Mouse (Mus musculus): ENCODE data around the gene Pbp2. TPM values are rescaled to one million over a fixed set of nuclear protein-coding genes. Genes with fewer than 3 reads are reported as not detected.

The Pbp2 gene
- polyA plus RNA-seq, 1 experiment from 2014 or later = 0.26 TPM

DNA sequence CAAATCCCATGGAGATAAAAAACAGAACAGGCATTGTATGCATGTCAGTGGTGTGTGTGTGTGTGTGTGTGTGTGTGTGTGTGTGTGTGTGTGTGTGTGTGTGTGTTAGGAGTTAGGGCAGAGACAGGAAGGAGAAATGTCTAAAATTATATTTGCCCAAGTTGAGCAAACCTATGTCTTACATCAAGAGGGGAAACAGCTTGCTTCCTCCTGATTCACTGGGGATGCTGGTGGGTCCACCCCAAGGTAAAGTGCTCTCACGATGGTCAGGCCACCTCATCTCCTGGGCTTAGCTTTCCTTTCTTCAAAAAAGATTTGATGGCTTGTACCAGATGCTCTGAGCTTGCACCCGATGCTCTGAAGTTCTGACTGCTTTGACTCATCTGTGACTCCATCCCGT lies 13.9 kb upstream of the Pbp2 start:
- H3K36me3 ChIP-seq = no peaks in the 10 kb centered on the region
- no peak for ATAC-seq (ENCODE audit: low FRiP score)
- H3K27me3 ChIP-seq = no peaks in the 10 kb centered on the region
- H3K9ac ChIP-seq = no peak overlapping the region
- H3K27ac ChIP-seq = no peak overlapping the region
- no peak overlapping the region for H3K4me2 ChIP-seq
- H3K4me1 ChIP-seq (replicated peaks) = peaks cover 11% of the 10 kb centered on the region
- H3K4me3 ChIP-seq = no peak overlapping the region
- H3K9me3 ChIP-seq = no peaks in the 10 kb centered on the region
- WGBS = 83% methylated on average over 3 of the region's 3 CpGs

DNA sequence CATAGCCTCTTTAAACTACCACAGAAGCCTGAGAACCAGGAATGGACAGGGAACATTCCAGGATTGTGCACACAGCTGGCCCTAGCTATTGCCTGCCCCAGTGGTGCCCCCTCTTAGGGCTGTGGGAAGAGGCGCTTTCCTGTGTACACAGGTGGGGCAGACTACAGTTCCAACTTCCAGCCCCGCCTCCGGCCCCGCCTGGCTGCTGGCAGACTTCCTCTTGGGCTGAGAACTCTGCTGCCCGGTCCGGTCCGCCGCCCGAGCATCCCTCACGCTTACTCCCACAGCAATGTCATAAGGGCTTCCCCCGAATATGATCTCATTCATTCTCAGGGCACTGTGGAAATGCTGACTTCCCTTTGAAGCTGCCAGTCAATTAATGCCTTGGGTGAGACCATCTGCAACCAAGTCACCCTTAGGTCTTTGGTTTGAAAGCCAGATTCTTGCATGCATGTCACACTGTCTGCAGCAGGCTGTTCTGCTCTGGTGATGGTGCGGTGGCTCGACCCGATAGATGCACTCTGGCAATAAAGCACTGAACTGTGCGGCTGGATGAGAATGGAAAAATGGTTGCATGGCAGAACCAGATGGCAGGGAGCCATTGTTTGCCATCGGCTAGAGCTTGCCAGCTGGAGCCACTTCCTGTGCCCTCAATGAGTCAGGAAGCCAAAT lies 13.2 kb upstream of the Pbp2 start:
- peak; percentile 57; the same call in 1 of the 2 replicates for ATAC-seq (ENCODE audit: low FRiP score)
- H3K9ac ChIP-seq = no peak overlapping the region
- no peaks in the 10 kb centered on the region for H3K36me3 ChIP-seq
- H3K9me3 ChIP-seq = no peaks in the 10 kb centered on the region
- no peaks in the 10 kb centered on the region for H3K27me3 ChIP-seq
- H3K4me1 ChIP-seq (replicated peaks) = peaks cover 11% of the 10 kb centered on the region
- no peak overlapping the region for H3K4me2 ChIP-seq
- WGBS = 32% methylated on average over 16 of the region's 16 CpGs
- H3K27ac ChIP-seq = 0 out of 2 replicates have a peak overlapping the region, but pooled peaks have one; percentile 18
- H3K4me3 ChIP-seq = no peak overlapping the region

DNA sequence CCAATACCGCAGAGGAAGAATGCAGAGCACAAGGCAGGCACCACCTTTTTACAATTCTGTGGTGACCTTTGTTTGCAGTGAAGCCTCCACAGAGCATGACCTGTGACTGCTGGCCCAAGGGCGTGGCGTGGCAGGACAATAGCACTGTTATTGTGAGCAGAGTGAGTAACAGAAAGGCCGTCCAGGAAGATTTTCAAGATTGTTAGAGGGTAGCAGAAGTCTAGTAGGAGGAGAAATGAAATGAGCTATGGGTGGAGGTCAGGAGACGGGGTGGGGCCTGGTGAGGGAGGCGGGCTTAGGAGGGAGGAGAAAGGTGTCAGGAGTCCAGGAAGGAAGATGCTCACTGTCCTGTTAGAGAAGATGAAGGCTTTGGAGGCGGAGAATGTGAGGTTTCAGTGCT lies 12.5 kb upstream of the Pbp2 start:
- H3K9me3 ChIP-seq = no peaks in the 10 kb centered on the region
- no peak overlapping the region for H3K9ac ChIP-seq
- ATAC-seq (ENCODE audit: low FRiP score) = no peak
- no peak overlapping the region for H3K4me2 ChIP-seq
- no peaks in the 10 kb centered on the region for H3K36me3 ChIP-seq
- WGBS = 58% methylated on average over 7 of the region's 7 CpGs
- H3K27ac ChIP-seq = no peak overlapping the region
- H3K27me3 ChIP-seq = no peaks in the 10 kb centered on the region
- H3K4me1 ChIP-seq (replicated peaks) = peaks cover 11% of the 10 kb centered on the region
- no peak overlapping the region for H3K4me3 ChIP-seq

DNA sequence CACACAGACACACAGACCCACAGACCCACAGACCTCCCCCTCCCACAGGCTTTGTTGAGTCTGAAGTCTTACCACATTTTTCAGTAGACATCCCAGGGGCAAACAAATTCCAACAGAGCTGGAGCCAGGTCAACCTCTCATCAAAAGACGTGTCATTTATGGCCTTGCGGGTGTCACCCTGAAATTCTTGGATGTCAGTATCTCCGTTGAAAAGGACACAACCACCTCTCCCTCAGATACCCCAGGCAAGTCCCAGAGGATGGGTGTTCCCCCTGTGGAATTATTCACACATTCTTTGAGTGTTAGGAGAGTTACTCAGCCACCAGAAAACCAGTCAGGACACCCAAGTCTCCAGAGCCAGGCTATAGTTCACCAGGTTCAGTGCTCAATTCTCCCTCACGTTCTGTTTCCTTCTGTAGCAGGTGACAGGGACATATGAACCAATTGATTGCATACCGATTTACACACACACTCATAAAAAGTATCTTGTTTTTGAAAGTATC lies 9.3 kb upstream of the Pbp2 start:
- H3K27ac ChIP-seq = no peak overlapping the region
- H3K36me3 ChIP-seq = no peaks in the 10 kb centered on the region
- no peaks in the 10 kb centered on the region for H3K27me3 ChIP-seq
- no peak for ATAC-seq (ENCODE audit: low FRiP score)
- H3K9me3 ChIP-seq = no peaks in the 10 kb centered on the region
- H3K4me2 ChIP-seq = no peak overlapping the region
- no peak overlapping the region for H3K4me3 ChIP-seq
- H3K9ac ChIP-seq = no peak overlapping the region
- 81% methylated on average over 5 of the region's 5 CpGs for WGBS
- peaks cover 11% of the 10 kb centered on the region for H3K4me1 ChIP-seq (replicated peaks)

DNA sequence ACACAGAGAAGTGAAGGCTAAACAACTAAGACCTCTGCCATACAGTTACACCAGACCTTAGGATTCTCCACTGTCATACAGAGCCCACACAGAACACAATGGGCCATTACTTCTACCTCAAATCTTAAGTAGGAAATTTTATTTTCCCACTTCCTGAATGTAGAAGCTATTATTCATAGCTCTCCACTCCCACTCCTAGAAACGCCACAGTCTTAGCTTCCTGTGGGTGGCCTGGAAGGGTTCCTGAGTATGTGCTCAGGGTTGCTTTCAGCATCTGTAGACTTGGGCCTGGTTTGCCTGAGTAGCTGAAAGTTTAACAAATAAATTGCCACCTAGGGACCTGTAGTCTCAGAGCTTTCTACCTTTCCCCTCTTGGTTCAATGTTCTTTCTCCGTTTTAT lies 5.9 kb upstream of the Pbp2 start:
- no peaks in the 10 kb centered on the region for H3K4me1 ChIP-seq (replicated peaks)
- no peak for ATAC-seq (ENCODE audit: low FRiP score)
- H3K4me2 ChIP-seq = no peak overlapping the region
- no peaks in the 10 kb centered on the region for H3K27me3 ChIP-seq
- no peak overlapping the region for H3K27ac ChIP-seq
- no peaks in the 10 kb centered on the region for H3K9me3 ChIP-seq
- H3K4me3 ChIP-seq = no peak overlapping the region
- WGBS = 79% methylated on average over 2 of the region's 2 CpGs
- H3K36me3 ChIP-seq = no peaks in the 10 kb centered on the region
- H3K9ac ChIP-seq = no peak overlapping the region

DNA sequence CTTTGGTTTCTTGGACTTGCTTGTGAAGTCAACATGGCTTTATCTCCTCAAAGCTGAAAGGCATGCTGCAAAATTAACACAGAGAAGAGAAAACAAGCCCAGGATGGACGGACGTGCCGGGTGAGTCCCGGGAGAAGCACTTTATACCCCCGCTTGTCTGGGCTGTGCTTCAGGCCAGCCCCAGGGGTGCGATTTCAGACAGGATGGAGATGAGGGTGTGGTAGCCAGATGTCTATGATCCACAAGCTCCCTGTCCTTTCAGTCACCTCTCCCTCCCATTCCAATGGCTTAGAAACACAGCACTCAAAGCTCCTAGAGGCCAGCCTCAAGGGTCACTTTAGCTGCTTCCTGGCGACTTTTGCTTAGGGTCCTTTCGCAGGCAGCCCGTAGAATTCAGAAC lies 3.8 kb upstream of the Pbp2 start:
- WGBS = 78% methylated on average over 9 of the region's 9 CpGs
- Histone ChIP-seq H3K9ac (no peak overlapping the region), H3K27me3 (no peaks in the 10 kb centered on the region), H3K4me3 (no peak overlapping the region), H3K36me3 (no peaks in the 10 kb centered on the region), H3K9me3 (no peaks in the 10 kb centered on the region), H3K4me1 (replicated peaks) (no peaks in the 10 kb centered on the region), H3K27ac (no peak overlapping the region), H3K4me2 (no peak overlapping the region)
- ATAC-seq (ENCODE audit: low FRiP score) = no peak

DNA sequence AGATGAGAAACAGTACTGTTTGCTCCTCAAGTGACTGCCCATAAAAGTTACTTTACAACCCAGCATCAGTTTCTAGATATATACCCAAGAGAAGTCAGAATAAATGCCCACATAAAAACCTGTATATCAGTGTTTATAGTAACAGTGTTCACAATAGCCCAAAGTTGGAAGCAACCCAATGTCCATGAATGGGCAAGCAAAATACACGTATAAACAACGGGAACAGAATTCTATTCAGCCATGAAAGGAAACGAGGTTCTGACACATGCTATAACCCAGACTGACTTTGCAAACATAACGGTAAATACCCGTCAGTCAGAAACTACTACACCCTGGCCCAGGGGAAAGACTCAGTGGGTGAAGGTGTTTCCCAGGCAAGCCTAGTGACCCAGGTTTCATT lies 1.8 kb upstream of the Pbp2 start:
- no peak overlapping the region for H3K4me2 ChIP-seq

DNA sequence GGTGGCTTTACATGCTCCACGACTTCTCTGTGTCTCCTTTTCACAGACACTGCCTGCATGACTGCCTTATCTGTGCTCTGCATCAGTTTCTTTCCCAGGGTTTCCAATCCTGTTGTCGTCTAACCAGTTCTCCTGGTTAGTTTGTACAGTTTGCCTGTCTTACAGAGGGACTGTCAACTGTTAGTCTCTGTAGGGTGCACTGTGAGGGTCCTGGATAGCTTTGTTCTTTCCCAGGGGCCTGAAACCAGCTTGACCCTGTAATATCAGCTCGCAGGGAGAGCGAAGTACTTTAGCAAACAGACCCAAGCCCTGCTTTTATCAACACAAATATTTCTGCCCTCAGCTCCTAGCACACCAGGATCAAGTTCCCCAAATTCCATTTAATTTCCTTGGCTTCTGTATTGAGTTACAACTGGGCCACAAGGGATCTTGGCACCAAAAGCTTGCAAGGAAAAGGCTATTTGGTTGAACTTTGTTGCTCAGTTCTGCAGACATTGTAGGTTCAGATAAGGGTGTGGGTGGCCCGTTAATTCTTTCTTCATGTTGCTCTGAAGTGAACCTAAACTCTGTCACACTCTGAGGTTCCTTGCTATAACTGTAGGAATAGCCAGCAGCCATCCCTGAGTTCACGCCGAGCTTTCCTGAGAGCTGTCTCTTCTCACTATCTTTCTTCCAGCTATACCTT lies 5.5 kb downstream of the Pbp2 start:
- Histone ChIP-seq H3K9ac (no peak overlapping the region), H3K9me3 (0 out of 2 replicates have a peak, but pooled peaks cover 5% of the 10 kb centered on the region), H3K27me3 (no peaks in the 10 kb centered on the region), H3K4me1 (replicated peaks) (no peaks in the 10 kb centered on the region), H3K36me3 (no peaks in the 10 kb centered on the region), H3K4me3 (no peak overlapping the region), H3K27ac (no peak overlapping the region), H3K4me2 (no peak overlapping the region)
- no peak for ATAC-seq (ENCODE audit: low FRiP score)
- WGBS = 71% methylated on average over 7 of the region's 7 CpGs

More for the DNA sequence above, 1.8 kb upstream of the Pbp2 start:
- H3K9ac ChIP-seq = no peak overlapping the region
- WGBS = 83% methylated on average over 5 of the region's 5 CpGs
- H3K9me3 ChIP-seq = 0 out of 2 replicates have a peak, but pooled peaks cover 5% of the 10 kb centered on the region
- no peak for ATAC-seq (ENCODE audit: low FRiP score)
- no peak overlapping the region for H3K27ac ChIP-seq
- no peak overlapping the region for H3K4me3 ChIP-seq
- no peaks in the 10 kb centered on the region for H3K4me1 ChIP-seq (replicated peaks)
- H3K36me3 ChIP-seq = no peaks in the 10 kb centered on the region
- H3K27me3 ChIP-seq = no peaks in the 10 kb centered on the region

DNA sequence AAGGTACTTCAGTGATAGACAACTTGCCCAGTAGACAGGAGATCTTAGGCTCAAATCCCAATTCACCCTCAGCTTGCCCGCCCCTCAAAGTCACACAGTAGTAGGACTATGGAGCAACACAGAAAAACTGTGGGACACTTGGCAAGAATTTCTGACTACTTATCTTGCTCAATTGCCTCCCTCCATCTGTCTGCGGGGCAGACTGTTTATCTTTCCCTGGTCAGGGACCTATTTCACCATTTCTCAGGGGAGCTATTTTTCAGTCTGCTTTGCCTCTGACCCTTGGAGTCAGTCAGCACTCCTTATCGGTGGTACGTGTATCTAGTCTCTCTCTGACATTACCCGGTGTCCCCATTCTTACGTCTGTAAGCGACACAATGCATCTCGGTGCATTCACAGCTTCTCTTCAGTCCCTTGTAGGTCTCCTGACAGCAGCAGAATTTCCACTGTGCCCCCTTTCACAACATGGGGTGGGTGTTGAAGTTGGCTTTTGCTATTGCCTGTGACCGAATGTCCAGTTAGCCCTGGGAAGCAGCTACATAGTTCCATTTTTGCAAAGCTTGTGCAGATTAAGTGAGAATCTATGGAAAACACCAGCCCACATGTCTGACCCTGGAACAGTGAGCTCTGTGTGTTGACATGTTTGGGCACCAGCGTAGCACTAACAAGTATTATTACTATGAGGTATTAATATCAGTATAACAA lies 7.6 kb downstream of the Pbp2 start:
- Histone ChIP-seq H3K4me2 (no peak overlapping the region), H3K4me1 (replicated peaks) (no peaks in the 10 kb centered on the region), H3K36me3 (no peaks in the 10 kb centered on the region), H3K9ac (no peak overlapping the region), H3K27me3 (no peaks in the 10 kb centered on the region), H3K27ac (no peak overlapping the region), H3K9me3 (no peaks in the 10 kb centered on the region), H3K4me3 (no peak overlapping the region)
- whole genome bisulfite sequencing = 85% methylated on average over 10 of the region's 10 CpGs
- ATAC-seq (ENCODE audit: low FRiP score) = no peak

DNA sequence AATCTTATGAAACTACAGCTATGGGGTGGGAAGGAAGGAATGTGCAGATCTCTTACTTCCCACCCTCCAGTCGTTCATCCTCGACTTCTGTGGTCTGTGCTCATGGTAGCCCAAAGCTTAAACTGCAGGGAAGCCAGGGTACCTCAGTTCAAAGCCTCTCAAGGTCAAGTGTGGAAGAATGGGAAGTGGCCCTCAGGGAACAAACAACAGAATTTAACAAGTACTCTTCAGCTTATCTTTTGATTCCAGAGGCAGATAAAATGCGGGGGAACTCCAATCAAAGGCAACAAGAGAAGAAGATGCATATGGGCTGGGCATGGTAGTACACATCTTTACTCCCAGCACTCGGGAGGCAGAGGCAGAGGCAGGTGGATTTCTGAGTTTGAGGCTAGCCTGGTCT lies 9.7 kb downstream of the Pbp2 start:
- no peaks in the 10 kb centered on the region for H3K27me3 ChIP-seq
- ATAC-seq (ENCODE audit: low FRiP score) = no peak
- 85% methylated on average over 4 of the region's 4 CpGs for WGBS
- H3K4me1 ChIP-seq (replicated peaks) = peaks cover 1% of the 10 kb centered on the region; the same call in 1 of the 2 replicates
- H3K9ac ChIP-seq = no peak overlapping the region
- H3K4me3 ChIP-seq = no peak overlapping the region
- no peak overlapping the region for H3K27ac ChIP-seq
- no peaks in the 10 kb centered on the region for H3K9me3 ChIP-seq
- no peak overlapping the region for H3K4me2 ChIP-seq
- no peaks in the 10 kb centered on the region for H3K36me3 ChIP-seq

DNA sequence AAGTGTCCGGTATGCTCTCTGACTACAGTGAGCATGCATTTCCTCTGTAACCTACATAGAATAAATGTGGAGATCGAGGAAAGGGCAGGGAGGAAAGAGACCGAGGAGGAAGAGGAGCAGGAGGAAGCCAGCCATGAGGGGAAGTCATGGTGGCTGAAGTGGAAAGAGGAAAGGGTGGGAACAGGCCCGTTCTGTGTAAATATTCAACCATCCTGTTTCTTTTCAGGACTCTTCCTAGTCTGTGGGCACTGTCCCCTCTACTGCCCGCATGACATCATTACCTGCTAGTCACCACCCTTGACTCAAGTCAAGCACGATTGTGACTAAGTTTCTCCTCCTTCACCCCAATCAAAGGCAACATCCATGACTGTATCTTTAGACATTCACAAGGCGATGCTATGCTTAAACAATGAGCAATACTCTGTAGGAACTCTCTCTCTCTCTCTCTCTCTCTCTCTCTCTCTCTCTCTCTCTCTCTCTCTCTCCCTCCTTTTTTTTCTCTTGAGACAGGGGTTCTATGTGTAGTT lies 11.1 kb downstream of the Pbp2 start:
- Histone ChIP-seq H3K9ac (no peak overlapping the region), H3K27ac (no peak overlapping the region), H3K27me3 (no peaks in the 10 kb centered on the region), H3K9me3 (no peaks in the 10 kb centered on the region), H3K36me3 (no peaks in the 10 kb centered on the region), H3K4me2 (no peak overlapping the region), H3K4me3 (no peak overlapping the region), H3K4me1 (replicated peaks) (peaks cover 6% of the 10 kb centered on the region; the same call in 1 of the 2 replicates)
- WGBS = 84% methylated on average over 7 of the region's 7 CpGs
- ATAC-seq (ENCODE audit: low FRiP score) = no peak

DNA sequence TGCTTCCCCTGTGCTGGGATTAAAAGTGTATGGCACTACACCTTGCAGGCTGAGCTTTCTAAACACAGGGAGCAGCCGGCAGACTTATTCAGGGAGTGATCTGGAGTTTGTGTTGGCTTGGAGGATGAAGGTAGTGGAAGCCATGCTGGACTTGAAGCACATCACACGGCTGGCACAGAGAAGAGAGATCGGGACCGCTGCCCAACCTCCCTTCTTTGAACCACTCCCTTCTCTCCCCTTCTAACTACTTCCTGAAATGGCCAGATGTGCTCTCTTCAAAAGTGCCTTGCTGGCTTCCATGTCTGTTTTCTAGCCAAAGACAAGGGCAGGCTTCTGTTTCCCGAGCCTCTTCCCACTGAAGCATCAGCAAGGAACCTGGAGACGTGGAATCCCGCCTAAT lies 12.6 kb downstream of the Pbp2 start:
- no peak overlapping the region for H3K9ac ChIP-seq
- H3K27me3 ChIP-seq = no peaks in the 10 kb centered on the region
- H3K9me3 ChIP-seq = no peaks in the 10 kb centered on the region
- no peak overlapping the region for H3K4me2 ChIP-seq
- no peak overlapping the region for H3K27ac ChIP-seq
- 91% methylated on average over 7 of the region's 7 CpGs for WGBS
- peaks cover 6% of the 10 kb centered on the region; the same call in 1 of the 2 replicates for H3K4me1 ChIP-seq (replicated peaks)
- ATAC-seq (ENCODE audit: low FRiP score) = no peak
- no peak overlapping the region for H3K4me3 ChIP-seq
- no peaks in the 10 kb centered on the region for H3K36me3 ChIP-seq
